Mouse (Mus musculus) liver, postnatal 0 days (tissue): ENCODE data around the gene Ints14.

Experiments used
- CTCF ChIP-seq: sonication (generic); IDR thresholded peaks from 2 replicates; pipeline ENCODE4 v1.5.1; 2016; ENCODE audit warnings: antibody characterized with exemption, low read depth
- EP300 ChIP-seq: IDR thresholded peaks from 2 replicates; pipeline ENCODE4 v1.6.1; 2016; ENCODE audit warnings: antibody characterized with exemption, low read depth, mild to moderate bottlenecking

- no peak for TF ChIP-seq CTCF
- TF ChIP-seq EP300 = no peak
These were observed 26.9 kb downstream of the Ints14 start for GRCm38 (mm10) chr9:64987651-64988050.
